Mouse (Mus musculus): ENCODE measurements around the gene Kirrel3. TPM values are rescaled to one million over a fixed set of nuclear protein-coding genes. Genes with fewer than 3 reads are reported as not detected.

The Kirrel3 gene
- total and polyA plus RNA-seq, 2 experiments from 2014 or later = 0.29 to 0.42 TPM

GRCm38 (mm10) chr9:35026311-35026710 is 540.6 kb downstream of the Kirrel3 start:
- ATAC-seq (ENCODE audit: insufficient read depth, low read depth) (no peak), DNase-seq (ENCODE audit: low spot score) (no peak)
- no peak overlapping the region for H3K9ac ChIP-seq (replicated peaks; ENCODE audit: low read depth, low read length)
- no peak overlapping the region for H3K4me2 ChIP-seq (ENCODE audit: low read depth, low read length)
- peaks cover 19% of the 10 kb centered on the region for H3K4me1 ChIP-seq (ENCODE audit: control insufficient read depth, insufficient read depth)
- no peak overlapping the region for H3K27ac ChIP-seq (ENCODE audit: low read depth)
- WGBS = 81% methylated on average over 6 of the region's 6 CpGs
- peaks cover 15% of the 10 kb centered on the region for H3K27me3 ChIP-seq (ENCODE audit: control insufficient read depth, insufficient read depth, low read length)
- no peak overlapping the region for H3K4me3 ChIP-seq (ENCODE audit: low read depth, low read length)
- no peak for TF ChIP-seq EP300 (IDR thresholded peaks at IDR 0.05; ENCODE audit: low read depth)
- TF ChIP-seq CTCF (IDR thresholded peaks at IDR 0.05; ENCODE audit: low read depth) = no peak
- no peaks in the 10 kb centered on the region for H3K36me3 ChIP-seq (replicated peaks; ENCODE audit: control insufficient read depth, insufficient read depth, low read length)
- no peaks in the 10 kb centered on the region for H3K9me3 ChIP-seq (replicated peaks; ENCODE audit: control insufficient read depth, low read length)

- no peak overlapping the region for H3K4me2 ChIP-seq (ENCODE audit: low read depth, low read length)
- peaks cover 25% of the 10 kb centered on the region for H3K4me1 ChIP-seq (ENCODE audit: control insufficient read depth, insufficient read depth)
- peaks cover 15% of the 10 kb centered on the region for H3K27me3 ChIP-seq (ENCODE audit: control insufficient read depth, insufficient read depth, low read length)
- no peak for DNase-seq (ENCODE audit: low spot score)
- no peak overlapping the region for H3K9ac ChIP-seq (replicated peaks; ENCODE audit: low read depth, low read length)
- WGBS = 43% methylated on average over 6 of the region's 6 CpGs
- ATAC-seq (ENCODE audit: insufficient read depth, low read depth) = 0 out of 2 replicates have a peak, but pooled peaks have one; percentile 29
- H3K36me3 ChIP-seq (replicated peaks; ENCODE audit: control insufficient read depth, insufficient read depth, low read length) = no peaks in the 10 kb centered on the region
- H3K9me3 ChIP-seq (replicated peaks; ENCODE audit: control insufficient read depth, low read length) = no peaks in the 10 kb centered on the region
- H3K27ac ChIP-seq (ENCODE audit: low read depth) = no peak overlapping the region
- H3K4me3 ChIP-seq (ENCODE audit: low read depth, low read length) = no peak overlapping the region
- no peak for TF ChIP-seq CTCF (IDR thresholded peaks at IDR 0.05; ENCODE audit: low read depth)
- no peak for TF ChIP-seq EP300 (IDR thresholded peaks at IDR 0.05; ENCODE audit: low read depth)
Observed at GRCm38 (mm10) chr9:35026897-35027311, 541.2 kb downstream of the Kirrel3 start.

- Histone ChIP-seq H3K36me3 (replicated peaks; ENCODE audit: control insufficient read depth, insufficient read depth, low read length) (no peaks in the 10 kb centered on the region), H3K27me3 (ENCODE audit: control insufficient read depth, insufficient read depth, low read length) (peaks cover 15% of the 10 kb centered on the region), H3K4me2 (ENCODE audit: low read depth, low read length) (no peak overlapping the region), H3K4me1 (ENCODE audit: control insufficient read depth, insufficient read depth) (peaks cover 25% of the 10 kb centered on the region), H3K27ac (ENCODE audit: low read depth) (no peak overlapping the region), H3K4me3 (ENCODE audit: low read depth, low read length) (no peak overlapping the region), H3K9me3 (replicated peaks; ENCODE audit: control insufficient read depth, low read length) (no peaks in the 10 kb centered on the region), H3K9ac (replicated peaks; ENCODE audit: low read depth, low read length) (no peak overlapping the region)
- no peak for ATAC-seq (ENCODE audit: insufficient read depth, low read depth)
- DNase-seq (ENCODE audit: low spot score) = no peak
- 81% methylated on average over 6 of the region's 6 CpGs for WGBS
- TF ChIP-seq EP300 (IDR thresholded peaks at IDR 0.05; ENCODE audit: low read depth) = no peak
- no peak for TF ChIP-seq CTCF (IDR thresholded peaks at IDR 0.05; ENCODE audit: low read depth)
Observed at GRCm38 (mm10) chr9:35027382-35027997, 541.8 kb downstream of the Kirrel3 start.

GRCm38 (mm10) chr9:35030823-35031222 is 545.1 kb downstream of the Kirrel3 start:
- no peaks in the 10 kb centered on the region for H3K9me3 ChIP-seq (replicated peaks; ENCODE audit: control insufficient read depth, low read length)
- peaks cover 24% of the 10 kb centered on the region for H3K4me1 ChIP-seq (ENCODE audit: control insufficient read depth, insufficient read depth)
- ATAC-seq (ENCODE audit: insufficient read depth, low read depth) = no peak
- H3K9ac ChIP-seq (replicated peaks; ENCODE audit: low read depth, low read length) = no peak overlapping the region
- no peak overlapping the region for H3K27ac ChIP-seq (ENCODE audit: low read depth)
- H3K27me3 ChIP-seq (ENCODE audit: control insufficient read depth, insufficient read depth, low read length) = peaks cover 3% of the 10 kb centered on the region; the same call in 1 of the 2 replicates
- TF ChIP-seq EP300 (IDR thresholded peaks at IDR 0.05; ENCODE audit: low read depth) (no peak), CTCF (IDR thresholded peaks at IDR 0.05; ENCODE audit: low read depth) (peak; percentile 77)
- H3K4me3 ChIP-seq (ENCODE audit: low read depth, low read length) = no peak overlapping the region
- no peak overlapping the region for H3K4me2 ChIP-seq (ENCODE audit: low read depth, low read length)
- no peaks in the 10 kb centered on the region for H3K36me3 ChIP-seq (replicated peaks; ENCODE audit: control insufficient read depth, insufficient read depth, low read length)
- peak; percentile 65 for DNase-seq (ENCODE audit: low spot score)
- 52% methylated on average over 5 of the region's 5 CpGs for WGBS

GRCm38 (mm10) chr9:35032457-35032856 is 546.8 kb downstream of the Kirrel3 start:
- H3K27ac ChIP-seq (ENCODE audit: low read depth) = no peak overlapping the region
- no peaks in the 10 kb centered on the region for H3K27me3 ChIP-seq (ENCODE audit: control insufficient read depth, insufficient read depth, low read length)
- ATAC-seq (ENCODE audit: insufficient read depth, low read depth) (no peak), DNase-seq (ENCODE audit: low spot score) (no peak)
- no peak overlapping the region for H3K9ac ChIP-seq (replicated peaks; ENCODE audit: low read depth, low read length)
- H3K4me3 ChIP-seq (ENCODE audit: low read depth, low read length) = no peak overlapping the region
- TF ChIP-seq EP300 (IDR thresholded peaks at IDR 0.05; ENCODE audit: low read depth) (no peak), CTCF (IDR thresholded peaks at IDR 0.05; ENCODE audit: low read depth) (no peak)
- H3K36me3 ChIP-seq (replicated peaks; ENCODE audit: control insufficient read depth, insufficient read depth, low read length) = no peaks in the 10 kb centered on the region
- peaks cover 17% of the 10 kb centered on the region for H3K4me1 ChIP-seq (ENCODE audit: control insufficient read depth, insufficient read depth)
- H3K4me2 ChIP-seq (ENCODE audit: low read depth, low read length) = no peak overlapping the region
- no peaks in the 10 kb centered on the region for H3K9me3 ChIP-seq (replicated peaks; ENCODE audit: control insufficient read depth, low read length)
- 64% methylated on average over 6 of the region's 6 CpGs for WGBS

GRCm38 (mm10) chr9:35035074-35035473 is 549.4 kb downstream of the Kirrel3 start:
- Histone ChIP-seq H3K36me3 (replicated peaks; ENCODE audit: control insufficient read depth, insufficient read depth, low read length) (no peaks in the 10 kb centered on the region), H3K9me3 (replicated peaks; ENCODE audit: control insufficient read depth, low read length) (no peaks in the 10 kb centered on the region), H3K4me2 (ENCODE audit: low read depth, low read length) (no peak overlapping the region), H3K9ac (replicated peaks; ENCODE audit: low read depth, low read length) (no peak overlapping the region), H3K4me3 (ENCODE audit: low read depth, low read length) (no peak overlapping the region), H3K27me3 (ENCODE audit: control insufficient read depth, insufficient read depth, low read length) (no peaks in the 10 kb centered on the region), H3K27ac (ENCODE audit: low read depth) (no peak overlapping the region), H3K4me1 (ENCODE audit: control insufficient read depth, insufficient read depth) (peaks cover 29% of the 10 kb centered on the region)
- ATAC-seq (ENCODE audit: insufficient read depth, low read depth) = no peak
- DNase-seq (ENCODE audit: low spot score) = no peak
- TF ChIP-seq CTCF (IDR thresholded peaks at IDR 0.05; ENCODE audit: low read depth) = no peak
- no peak for TF ChIP-seq EP300 (IDR thresholded peaks at IDR 0.05; ENCODE audit: low read depth)
- WGBS = 40% methylated on average over 14 of the region's 14 CpGs
